Mouse (Mus musculus): ENCODE measurements at regions not wholly inside any gene's neighbourhood (a gene's known extent, or its start where the extent isn't known, plus 50 kb on each side); places are given as distances from the start of the nearest gene placed in this dataset.

- DNase-seq, result no peak
These were observed 73.1 kb upstream of the Msx1 start for GRCm38 (mm10) chr5:37897501-37897900.

DNA sequence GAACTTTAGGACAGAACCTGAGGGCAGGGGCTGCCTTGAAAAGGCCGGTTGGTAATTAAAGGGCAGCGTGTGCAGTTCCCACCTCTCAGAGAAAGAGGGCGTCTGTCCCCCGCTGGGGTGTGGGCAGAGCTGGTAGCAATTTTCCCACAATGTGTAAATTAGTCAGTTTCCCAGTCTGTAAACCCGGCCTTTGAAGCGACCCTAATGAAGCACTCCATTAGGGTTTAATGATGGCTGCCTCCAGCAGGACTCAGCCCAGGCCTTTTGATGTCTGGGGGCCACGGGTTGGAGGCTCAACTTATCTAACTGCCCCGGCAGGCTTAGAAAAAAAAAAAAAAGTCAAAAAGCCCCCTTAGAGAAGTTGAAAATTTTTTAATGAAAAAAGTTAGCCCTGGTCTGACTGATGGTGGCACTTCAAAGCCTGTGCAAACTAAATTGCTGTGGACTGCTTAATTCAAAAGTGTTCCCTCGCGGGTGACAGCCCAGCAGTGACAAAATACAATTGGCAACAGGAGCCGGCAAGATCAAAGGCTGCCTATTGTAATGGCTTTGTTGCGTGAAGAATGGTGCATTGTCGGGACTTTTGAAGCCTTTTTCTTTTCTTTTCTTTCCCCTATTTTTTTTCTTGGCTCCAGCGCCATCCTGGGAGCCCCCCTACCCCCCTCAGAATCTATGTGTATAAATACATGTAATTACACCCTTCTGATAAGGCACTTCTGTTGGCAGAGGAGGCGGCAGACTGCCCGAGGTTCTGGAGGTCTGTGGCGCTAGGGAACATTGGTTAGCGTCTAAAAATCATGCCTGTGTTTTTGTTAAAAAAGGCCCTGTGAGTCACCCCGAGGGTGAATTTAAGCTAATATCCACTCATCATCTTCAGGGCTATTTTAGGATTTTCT, 71.3 kb upstream of the Msx1 start:
- DNase-seq, result peak in 1 of 2 experiments; percentile 37

DNA sequence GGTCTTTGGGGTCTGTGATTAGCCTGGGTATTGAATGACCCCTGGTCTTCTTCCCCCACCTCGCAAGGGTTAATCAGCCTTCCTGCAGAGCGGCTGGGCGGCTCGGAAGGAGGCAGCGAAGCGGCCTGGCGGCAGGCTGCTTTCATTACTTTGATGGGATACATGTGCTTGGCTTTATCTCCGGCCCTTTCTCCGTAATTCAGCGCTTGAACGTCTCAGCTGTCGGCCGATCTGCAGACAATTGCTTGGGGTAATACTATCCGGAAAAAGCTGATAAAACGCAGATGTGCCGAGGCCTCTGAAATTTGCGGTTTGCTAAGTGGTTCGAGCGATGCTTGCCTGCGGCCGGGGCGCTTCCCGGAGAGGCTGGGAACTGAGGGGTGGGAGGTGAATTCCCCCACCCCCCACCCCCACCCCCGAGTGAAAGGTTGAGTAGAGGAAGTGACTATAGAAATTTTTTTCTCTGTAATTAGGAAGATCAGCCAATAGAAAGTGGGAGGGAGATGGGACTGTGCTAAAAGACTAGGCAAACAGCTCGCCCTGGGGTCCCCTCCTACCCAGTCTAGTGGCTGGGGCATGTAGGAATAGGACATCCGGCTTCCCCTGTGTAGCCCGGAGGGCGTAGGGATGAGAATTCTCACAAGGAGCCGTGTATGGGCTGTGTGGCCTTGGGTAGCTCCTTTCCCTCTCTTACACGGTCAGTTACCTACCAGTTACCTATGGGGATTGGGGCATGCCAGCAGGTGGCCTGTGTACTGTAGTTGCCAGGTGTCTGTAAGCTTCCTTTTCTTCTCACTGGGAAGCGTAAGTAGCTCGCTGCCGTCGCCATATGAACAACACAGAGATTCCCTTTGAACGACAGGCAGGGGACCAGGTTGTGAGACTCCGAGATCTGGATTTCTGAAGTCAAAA, 69.5 kb upstream of the Msx1 start:
- no peak for DNase-seq

- peak; percentile 41 to 53 for DNase-seq
These were observed 66.3 kb upstream of the Msx1 start for GRCm38 (mm10) chr5:37890641-37891040.

GRCm38 (mm10) chr5:37879668-37880380, 55.4 kb upstream of the Msx1 start:
- peak; percentile 42 to 63 for DNase-seq

- DNase-seq, result no peak
These were observed 51.9 kb upstream of the Msx1 start for GRCm38 (mm10) chr5:37876240-37876639.

DNA sequence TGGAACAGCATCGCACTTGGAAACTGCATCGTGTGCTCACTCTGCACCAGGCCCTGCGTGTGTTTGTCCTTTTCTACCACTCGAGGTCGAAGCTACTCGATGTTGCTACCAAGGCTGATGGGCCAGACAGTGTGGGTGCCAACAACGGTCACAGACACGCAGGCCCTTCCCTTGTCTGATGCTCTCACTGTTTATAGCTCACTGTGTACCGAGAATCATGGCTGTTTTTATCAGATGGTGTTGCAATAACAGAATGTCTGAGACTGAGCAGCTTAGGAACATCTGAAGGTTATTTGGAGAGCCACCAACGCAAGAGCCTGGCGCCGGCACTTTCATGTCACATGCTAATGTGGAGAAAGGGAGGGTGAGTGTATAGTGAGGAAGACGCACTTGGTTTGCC, 51.1 kb upstream of the Msx1 start:
- DNase-seq, result no peak

- DNase-seq, result peak; percentile 40 to 60
These were observed 50.5 kb upstream of the Msx1 start for GRCm38 (mm10) chr5:37874784-37875281.
